Mouse (Mus musculus) adipose tissue, adult 10 weeks (tissue): ENCODE data around the gene Pprc1. TPM values are rescaled to one million over a fixed set of nuclear protein-coding genes. Genes with fewer than 3 reads are reported as not detected.

Source experiments
- polyA plus RNA-seq: library from polyadenylated mRNA; stranded (reverse); fragments of 350-450 nt; fragmentation: Illumina TruSeq; extraction: RNeasy Lipid Tissue Mini Kit (QIAGEN cat#74804); gene quantifications from one replicate; pipeline ENCODE4 v1.2.3, GENCODE M21; 2014; ENCODE audit warnings: low read depth, low replicate concordance

Gene Pprc1
- 13.0 TPM for polyA plus RNA-seq

DNA sequence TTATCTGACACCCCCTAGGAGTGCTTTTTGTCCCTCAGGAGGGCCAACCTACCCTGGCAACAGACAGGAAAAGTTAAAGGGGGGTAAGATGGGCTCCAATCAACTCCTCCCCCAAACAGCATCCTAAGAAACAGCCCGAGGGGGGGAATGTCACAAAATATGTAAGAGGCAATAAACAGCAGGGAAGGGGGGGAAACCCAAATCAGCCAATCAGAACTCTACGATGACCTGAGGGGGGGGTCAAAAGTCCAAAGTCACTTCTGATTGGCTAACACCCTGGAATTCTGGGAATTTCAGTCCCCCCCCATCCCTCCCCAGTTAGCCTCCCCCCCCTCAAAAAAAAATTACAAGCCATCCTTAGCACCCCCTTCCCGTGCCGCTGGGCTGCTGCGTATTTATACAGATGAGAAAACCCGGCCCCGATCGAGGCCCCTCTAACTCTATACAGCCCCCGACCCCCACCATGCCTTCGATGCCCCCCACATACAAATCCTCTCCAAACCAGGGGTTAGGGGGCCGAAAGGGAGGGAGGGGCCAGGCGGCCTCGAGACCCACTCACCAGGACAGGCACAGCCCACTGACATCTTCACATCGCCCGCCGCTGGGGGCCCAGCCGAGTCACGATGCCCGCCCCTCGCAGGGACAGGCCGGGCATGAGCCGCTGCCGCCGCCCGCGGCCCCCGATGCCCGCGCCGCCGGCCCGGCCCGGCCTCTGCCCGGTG lies at the start of gene Pprc1:
TSS of gene Pprc1 (plus strand) at position 616 of the 722 bp plus-strand sequence.

GRCm38 (mm10) chr19:45997785-45998693 lies 46.6 kb upstream of the Pprc1 start, which contains the start of gene Armh3:
Gene Armh3 (minus strand): TSS chr19:45998488.

DNA sequence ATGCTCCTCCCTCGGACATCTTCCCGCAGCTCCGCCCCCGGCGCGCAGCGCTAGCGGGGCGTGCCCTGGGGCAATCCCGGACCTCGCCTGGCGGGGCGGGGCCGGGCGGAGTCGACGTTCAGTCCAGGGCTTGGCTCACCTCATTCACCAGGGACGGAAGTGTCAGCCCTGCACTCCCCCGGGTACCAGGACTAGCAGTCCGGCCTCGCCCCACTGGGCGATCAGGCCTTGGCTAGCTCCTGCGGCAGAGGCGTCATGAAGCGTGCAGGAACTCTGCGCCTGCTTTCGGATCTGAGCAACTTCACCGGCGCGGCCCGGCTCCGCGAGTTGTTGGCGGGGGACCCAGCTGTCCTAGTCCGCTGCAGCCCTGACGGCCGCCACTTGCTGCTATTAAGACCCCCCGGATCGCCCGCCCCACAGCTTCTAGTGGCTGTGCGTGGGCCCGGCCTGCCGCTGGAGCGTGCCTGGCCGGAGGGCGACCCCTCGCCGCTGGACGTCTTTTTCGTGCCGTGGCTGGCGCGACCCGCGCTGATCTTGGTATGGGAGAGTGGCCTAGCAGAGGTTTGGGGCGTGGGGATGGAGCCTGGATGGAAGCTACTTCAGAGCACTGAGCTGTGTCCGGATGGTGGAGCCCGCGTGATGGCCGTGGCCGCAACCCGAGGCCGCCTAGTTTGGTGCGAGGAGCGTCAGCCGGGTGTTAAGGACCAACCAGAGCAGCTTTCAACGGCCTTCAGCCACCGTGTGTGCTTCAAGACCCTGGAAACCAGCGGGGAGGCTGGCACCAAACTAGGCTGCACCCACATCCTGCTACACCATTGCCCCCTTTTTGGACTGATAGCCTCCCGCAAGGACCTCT lies 41.1 kb upstream of the Pprc1 start, which contains the start of gene Hps6:
TSS of gene Hps6 (plus strand) at position 138 of the 856 bp plus-strand sequence.

GRCm38 (mm10) chr19:46044993-46045695 lies 458 bp downstream of the Pprc1 start, which contains the start of gene Ldb1:
Gene Ldb1 (minus strand): TSS chr19:46045214.

DNA sequence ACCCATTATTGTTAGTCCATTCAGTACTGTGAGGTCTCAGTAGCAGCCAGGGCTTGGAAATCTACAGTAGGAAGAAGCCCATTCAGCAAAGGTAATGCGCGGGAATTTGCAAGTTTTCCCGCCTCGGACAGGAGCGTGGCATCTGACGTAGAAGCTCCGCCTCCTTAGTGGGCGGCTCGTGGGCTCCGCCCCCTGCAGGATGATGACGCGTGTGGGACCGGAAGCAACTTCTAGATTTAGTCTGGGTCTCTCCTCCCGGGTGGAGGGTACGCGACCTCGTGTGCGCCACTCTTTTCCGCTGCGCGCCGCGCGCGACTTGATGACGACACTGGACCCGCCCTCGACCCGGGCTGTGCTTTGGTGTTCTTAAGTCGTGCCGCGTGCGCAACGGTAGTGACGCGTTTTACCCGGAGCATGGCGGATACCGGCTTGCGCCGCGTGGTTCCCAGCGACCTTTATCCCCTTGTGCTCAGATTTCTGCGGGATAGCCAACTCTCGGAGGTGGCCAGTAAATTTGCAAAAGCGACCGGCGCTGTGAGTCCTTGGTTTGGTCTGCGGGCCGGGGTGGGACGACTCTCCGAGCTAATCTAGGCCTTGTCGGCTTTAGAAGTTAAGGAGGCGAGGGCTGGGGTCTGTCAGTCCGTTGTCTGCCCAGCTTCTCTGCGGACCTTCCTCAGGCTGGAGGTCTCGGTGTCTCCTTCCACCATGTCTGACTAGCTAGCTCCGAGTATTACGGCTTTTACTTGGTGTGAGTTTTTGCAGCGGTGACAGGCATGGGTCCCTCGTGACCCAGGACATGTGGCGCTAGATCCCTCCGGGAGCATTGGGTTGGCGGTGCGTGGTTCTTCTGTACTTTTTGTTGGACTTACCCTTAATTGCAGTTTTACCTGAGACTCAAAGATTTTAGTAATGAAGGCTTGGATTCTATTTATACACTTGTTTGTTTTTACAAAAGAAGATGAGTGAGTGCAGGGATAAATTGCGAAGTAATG lies 31.2 kb downstream of the Pprc1 start, which contains the start of gene Nolc1:
TSS of gene Nolc1 (plus strand) at position 248 of the 992 bp plus-strand sequence.

Other genes starting within 250 kb of the Pprc1 start
- gene Kcnip2, start 228.8 kb upstream of the Pprc1 start, polyA plus RNA-seq: 1.4 TPM
- 11.6 TPM for gene Armh3, start 46.4 kb upstream of the Pprc1 start, polyA plus RNA-seq
- 6.9 TPM for gene Hps6, start 41.4 kb upstream of the Pprc1 start, polyA plus RNA-seq
- 125 TPM for gene Ldb1, start 328 bp downstream of the Pprc1 start, polyA plus RNA-seq
- gene Nolc1, start 31.0 kb downstream of the Pprc1 start, polyA plus RNA-seq: 28.5 TPM
- gene Elovl3, start 87.0 kb downstream of the Pprc1 start, polyA plus RNA-seq: not detected
- not detected for gene Pitx3, start 103.4 kb downstream of the Pprc1 start, polyA plus RNA-seq
- gene Gbf1, start 107.6 kb downstream of the Pprc1 start, polyA plus RNA-seq: 53.3 TPM